Mouse (Mus musculus): Measurements from ENCODE around the gene Wdr20.

DNA sequence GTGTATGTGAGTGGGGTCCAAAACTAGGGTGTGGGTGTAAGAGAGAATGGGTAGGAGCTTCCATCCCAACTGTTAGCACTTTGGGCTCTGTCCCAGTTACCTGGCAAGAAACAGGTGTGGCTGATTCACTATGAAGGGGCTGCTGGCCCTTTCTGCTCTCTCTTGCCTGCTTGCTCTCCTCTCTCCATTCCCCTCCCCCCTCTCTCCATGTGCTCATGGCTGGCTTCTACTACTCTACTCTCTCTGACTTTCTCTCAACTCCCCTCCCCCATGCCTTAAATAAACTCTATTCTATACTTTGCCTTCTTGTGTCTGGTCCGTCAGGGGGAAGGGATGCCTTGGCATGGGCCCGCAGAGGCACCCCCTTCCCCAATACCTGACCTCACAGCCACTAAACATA is 37.0 kb upstream of the Wdr20 start:
- TF ChIP-seq POLR2A (IDR thresholded peaks at IDR 0.05; ENCODE audit: low read depth, low read length) (no peak), CTCF (IDR thresholded peaks at IDR 0.05; ENCODE audit: extremely low read depth, insufficient read length, insufficient replicate concordance, low read depth, low read length) (no peak)
